Mouse (Mus musculus): ENCODE measurements at regions not wholly inside any gene's neighbourhood (a gene's known extent, or its start where the extent isn't known, plus 50 kb on each side); places are given as distances from the start of the nearest gene placed in this dataset.
A peak's percentile ranks its signal among the peaks of the same experiment; 100 is the strongest.

DNA sequence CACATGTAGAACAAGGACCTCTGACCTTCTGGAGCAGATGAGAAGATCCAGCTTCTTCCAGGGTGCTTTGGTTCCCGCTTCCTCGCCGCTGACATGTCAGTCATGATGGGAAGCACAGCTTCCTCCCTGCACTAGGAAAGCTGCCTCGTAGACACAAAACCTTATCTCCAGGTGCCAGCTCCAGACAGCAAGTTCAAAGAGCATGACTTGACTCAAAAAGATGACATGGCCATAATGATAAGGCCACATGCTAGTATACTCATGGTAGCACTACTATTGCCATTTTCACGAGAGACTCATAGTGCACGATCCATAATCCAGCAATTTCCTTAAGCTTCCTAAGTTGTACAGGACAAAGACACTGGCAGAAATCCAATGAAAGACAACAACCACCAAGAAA, 272.1 kb downstream of the Gm9195 start:
- no peak for DNase-seq

DNA sequence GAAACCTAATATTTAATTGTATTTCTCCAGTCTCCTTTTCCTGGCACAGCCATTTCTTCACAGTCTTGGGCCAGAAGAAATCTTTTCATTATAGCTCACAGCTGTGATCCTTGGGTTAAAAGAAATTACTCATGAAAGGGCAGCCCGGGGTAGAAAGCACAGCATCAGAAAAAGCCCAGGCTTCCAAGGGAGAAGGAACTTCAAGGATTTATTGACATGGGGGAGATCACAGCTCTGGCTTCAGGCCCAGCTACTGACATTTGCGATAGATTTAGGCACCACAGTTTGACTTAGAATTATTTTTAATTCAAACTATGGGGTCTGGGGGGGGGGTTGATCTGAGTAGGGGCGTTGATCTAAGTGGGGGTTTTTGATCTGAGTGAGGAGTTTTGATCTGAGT, 291.3 kb downstream of the Gm9195 start:
- DNase-seq: no peak

DNA sequence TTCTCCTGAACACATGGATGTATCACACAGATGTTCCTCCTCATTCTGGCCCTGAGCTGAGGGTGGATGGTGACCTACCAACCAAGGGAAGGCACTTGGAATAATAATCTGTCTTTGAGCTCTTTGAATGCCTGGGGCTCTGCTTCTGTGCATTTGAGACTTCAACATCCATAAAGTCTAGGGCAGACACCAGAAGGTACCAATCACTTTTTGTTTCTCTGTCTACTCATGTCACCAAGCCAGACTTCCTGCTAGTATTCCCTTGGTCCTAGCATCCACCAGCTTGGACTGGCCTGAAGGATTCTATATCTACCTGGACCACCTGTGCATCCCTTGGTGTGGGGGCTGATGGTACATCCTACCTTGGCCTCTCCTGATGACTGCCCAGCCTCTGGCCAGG, 291.7 kb downstream of the Gm9195 start:
- DNase-seq: no peak

DNA sequence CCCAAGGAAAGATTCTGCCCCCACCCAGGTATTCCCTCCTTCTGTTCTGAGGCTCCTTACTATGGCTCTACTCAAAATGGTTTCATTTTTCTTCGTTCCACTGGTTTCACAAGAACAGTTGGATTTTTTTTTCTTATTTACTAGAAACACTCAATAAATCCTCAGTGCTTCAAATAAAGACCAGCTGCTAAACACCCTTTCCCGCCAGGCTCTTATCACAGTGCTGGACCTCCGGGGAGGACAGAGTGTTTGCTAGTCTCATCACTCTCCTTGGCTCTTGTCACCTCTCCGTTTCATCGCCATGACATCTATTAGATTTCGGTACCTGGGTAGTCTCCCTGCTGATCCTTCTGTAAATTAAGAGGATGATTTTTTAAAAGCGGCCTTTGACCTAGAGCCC, 293.7 kb downstream of the Gm9195 start:
- no peak for DNase-seq

DNA sequence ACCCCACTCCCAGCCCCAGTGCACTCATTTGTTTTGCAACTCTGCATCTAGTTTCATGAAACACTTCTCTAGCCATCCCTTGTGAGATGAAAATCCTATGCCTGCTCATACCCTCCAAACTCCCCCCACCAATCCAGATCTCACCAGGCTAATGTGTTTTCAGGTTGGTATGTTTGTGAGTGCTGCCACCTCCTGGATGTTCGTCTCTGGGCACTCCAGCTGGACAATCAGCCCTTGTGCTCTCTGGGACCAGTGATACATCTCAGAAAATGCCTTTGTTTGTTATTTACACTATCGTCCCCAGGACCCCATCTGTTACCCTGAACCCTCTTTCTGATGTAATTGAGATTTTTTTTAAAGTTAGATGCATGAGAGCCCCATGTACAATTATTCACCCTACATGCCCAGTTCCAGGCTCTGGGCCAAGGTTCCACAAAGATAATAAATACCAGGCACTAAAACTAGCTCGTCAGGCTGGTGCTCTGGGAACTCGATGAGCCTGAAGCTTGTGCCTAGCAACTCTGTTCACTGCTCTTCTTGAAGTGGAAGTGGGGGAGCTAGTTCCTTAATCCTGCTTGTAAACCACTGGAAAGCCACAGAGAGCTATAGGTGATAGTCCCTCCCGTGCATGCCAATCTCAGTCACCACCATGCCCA, 304.2 kb downstream of the Gm9195 start:
- peak; percentile 14 for DNase-seq

DNA sequence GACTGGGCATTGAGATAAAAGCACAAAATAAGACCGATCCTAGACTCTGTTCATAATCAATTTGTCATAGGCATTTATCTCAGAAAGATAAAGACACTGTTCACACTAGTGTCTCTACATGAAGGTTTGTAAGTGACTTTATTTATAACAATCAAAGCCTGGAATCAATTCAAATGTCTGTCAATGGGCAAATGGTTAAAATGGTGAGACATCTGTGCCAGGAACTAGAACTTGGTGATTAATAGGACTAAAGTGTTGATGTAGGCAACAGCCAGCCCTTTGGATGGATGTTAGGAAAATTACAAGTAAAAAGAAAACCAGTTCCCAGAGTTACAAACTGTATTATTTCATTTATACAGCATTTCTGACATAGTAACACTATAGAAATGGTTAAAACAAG, 315.9 kb downstream of the Gm9195 start:
- no peak for DNase-seq

DNA sequence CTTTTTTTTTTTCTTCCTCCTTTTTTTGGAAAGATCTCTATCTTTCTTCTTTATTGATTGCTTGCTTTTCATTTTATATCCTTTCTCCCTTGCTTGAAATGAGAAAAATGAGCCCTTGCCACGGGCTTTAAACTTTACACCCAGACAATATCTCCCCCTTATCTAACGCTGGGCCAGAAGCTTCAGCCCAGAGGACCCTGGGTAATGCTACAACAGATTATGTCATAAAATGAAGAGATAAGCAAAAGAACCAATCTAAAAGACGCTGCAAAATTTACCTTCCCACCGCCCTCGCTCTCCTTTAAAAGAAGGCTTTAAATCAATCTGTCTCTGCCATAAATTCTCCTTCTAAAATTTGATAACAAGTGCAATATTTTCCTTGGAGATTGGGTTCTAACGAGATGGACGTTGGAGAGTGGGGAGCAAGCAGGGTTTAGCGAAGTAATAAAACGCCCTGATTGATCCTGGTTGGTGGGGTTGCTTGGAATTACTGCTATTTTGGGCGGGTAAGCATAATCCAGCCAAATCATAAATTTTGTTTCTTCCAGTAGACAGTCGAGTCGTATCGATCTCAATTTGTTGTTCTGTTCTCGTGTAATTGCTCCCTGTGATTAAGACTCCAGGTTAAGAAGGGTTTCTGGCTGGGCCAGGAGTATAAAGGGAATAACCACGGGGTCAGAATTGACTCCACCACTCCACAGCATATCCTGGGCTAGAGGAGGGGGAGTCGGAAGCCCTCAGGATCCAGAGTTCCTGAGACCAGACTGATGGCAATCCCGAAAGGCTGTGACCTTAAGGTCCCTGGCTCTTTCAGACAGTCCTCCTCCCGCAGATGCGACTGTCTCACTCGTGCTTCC, 318.9 kb downstream of the Gm9195 start:
- DNase-seq: no peak

DNA sequence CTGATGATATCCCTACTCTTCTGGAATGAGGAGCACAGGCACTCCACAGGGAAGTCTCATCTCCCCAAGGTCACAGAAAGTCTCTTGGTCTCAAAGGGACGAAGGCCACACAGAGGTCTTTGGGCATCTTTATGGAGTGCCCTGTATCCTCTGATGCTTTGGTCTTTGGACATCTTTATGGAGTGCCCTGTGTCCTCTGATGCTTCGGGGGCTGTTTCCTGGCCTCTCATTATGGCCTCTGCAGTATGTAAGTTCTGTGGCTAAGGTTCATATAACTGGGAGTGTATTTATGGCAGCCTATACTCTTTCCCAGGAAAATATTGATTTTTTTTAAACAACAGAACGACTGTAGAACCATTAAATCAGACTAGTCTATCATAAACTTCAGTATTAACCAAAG, 319.9 kb downstream of the Gm9195 start:
- no peak for DNase-seq

DNA sequence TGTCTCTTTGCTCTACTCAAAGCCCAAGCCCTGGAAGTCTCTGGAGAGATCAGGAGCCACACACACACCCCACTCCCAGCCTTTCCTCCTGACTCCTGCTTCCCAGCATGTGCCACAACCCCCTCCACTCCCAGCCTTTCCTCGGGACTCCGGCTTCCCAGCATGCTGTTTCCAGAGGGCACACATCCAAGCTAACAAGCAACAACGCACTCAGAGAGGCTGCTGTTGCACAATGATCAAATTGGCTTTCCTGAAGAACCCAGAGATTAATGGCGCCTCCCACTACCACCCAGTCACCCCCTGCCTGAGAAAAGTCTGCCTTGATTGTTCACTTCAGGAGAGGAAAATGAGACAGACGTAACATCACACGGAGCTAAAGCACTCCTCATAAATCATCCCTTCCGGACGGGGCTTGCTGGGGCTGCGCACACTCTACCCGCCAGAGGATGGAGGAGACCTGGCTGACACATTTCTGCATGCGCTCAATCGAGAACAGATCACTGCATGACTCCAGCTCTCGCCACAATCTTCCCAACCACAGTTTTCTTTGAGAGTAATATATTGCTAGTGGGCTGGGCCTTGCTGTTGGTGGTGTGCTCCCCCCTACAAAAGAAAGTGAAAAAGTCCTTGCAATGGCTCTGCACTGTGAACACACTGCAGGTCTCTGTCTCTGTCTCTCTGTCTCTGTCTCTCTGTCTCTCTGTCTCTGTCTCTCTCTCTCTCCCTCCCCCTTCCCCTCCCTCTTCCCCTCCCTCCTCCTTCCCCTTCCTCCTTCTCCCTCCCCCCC, 332.9 kb downstream of the Gm9195 start:
- no peak for DNase-seq

DNA sequence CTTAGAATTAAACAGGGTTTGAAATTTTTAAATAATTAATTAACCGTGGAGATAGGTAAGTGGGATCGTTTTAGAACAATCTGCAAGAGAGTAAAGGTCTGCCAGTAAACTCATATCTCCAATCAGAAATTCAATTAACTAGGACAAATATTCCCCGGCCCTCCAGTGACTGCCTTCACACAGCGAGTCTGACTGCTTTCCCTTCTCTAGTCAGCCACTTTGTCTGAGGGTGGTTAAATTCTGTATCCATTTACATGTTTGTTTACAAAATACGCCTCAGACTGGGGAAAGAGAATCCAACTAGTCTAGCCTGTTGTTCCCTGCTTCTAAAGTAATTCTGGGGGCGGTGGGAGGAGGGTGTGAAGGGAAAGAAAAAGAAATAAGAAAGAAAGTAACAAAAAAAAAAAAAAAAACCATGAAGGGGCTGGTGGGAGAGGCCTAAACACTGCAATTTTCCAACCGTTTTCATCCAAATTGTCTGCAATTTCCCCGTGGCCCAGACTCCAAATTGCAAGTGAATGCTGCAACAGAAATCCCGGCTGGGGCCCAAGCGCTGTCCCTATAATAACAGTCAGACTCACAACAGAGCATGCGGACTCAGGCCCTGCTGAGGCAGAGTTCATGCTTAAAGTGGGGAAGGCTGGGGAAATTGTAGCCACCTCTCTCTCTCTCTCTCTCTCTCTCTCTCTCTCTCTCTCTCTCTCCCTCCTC, 336.3 kb downstream of the Gm9195 start:
- no peak for DNase-seq

DNA sequence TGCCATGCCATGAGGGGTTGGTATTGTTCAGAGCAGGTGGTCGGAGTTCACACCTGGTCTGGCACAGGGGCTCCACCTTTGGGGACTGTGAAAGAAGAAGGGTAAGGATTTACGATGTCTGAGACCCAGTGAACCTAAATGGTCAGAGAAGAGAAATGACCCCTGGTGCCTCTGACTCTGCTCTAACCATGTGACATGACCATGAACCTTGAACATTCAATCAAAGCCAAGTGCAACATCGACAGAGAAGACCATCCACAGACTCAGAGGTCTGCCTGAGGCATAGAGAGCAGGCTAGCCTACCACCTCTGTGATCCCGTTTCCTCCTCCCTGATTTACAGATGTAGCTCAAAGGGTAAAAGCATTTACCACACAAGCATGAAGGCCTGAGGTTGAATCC, 340.0 kb downstream of the Gm9195 start:
- DNase-seq: no peak

DNA sequence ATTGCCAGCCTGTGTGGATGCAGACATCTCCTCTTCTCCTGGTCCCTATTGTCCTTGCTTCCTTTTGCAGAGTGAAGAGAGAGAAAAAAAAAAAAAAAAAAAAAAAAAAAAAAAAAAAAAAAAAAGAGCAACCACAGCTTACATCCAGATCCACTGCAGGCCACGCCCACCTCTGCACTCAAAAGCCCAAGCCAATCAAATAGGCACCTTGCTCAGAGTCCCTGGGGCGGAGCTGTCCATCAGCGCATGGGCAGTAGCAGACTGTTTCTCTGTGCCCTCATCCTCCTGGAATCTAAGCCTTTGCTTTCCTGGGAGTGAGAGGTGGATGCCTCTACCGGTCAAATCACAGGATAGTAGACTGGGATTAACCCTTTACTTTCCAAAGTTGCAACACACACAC, 342.2 kb downstream of the Gm9195 start:
- no peak for DNase-seq

DNA sequence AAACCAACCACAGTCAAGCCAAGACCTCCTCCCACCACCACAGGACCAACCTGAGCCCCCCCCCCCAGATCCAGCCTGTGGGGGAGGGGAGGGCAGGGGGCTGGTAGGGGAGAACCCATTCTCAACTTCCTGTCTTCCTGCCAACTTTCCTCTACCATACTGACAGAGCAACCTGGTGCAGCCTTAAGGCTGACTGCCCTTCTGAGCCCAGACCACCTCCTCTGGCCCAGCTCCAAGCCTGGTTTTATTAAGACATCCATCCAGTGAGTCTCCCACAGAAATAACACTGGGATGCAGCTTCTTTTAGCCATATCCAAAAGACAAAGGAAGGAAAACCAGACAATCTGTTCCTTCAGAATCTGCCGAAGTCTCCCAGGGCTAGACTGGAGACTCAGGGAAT, 342.8 kb downstream of the Gm9195 start:
- no peak for DNase-seq

DNA sequence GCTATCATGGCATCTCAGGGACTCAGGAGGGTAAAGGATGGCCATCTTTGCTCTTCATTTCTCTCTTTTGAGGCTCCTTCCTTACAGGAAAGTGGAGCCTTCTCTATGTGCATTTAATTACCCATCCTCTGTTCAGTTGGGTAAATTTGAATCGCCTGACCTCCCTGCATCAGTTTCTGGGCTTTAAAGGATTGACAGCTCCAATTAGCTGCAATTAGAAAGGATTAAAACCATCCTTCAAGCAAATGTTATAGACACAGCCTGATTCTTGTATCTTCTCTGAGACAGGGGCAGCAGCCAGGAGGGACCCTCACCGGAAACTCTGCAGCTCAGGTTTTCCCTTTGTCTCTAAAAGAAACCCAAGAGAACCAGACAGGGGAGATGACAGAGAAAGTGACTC, 345.3 kb downstream of the Gm9195 start:
- no peak for DNase-seq

DNA sequence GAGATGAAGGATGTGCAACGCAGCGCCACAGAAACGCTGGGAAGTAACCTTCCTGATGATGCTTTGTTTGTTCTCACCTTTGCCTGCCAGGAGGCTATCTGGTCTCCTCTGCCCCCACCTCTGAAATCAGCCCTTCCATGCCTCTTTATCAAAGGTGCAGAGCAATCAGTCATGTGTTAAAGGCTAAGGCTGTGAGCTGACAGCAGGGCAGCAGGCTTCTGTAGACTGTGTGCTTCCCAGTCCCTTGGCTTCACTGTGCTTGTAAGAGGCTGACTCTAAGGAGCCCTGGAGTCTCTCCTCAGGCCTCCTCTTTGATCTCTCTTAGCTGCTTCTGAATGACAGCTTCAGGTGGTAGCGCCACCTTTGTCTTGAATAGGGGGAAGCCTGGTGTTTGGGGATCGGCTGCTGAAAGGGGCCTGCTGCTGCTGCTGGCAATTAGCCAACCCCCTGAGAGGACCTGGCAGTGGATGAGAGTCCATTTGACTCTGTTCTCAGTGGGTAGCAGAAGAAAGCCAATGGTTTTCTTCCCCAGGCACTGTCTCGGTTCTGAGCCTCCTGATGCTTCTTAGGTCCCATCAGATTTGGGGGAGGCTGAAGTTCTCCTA, 348.7 kb downstream of the Gm9195 start:
- no peak for DNase-seq

DNA sequence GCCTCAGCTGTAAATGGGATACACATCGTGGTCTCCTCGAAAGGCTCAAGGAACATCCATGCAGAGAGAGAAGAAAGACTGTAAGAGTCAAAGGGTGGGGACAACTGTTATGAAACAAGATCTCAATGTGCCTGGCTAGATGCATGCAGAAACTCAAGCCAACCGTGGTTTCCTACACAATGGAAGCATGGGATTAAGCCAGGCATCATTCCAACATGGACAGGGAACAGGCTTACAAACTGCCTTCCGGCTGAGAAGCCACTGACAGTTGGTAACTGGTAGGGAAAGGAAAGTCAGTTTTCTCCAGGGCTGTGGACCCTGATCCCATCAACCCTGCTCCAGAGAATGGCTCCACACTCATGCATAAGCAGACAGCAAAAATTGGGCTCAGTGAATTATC, 350.5 kb downstream of the Gm9195 start:
- no peak for DNase-seq

DNA sequence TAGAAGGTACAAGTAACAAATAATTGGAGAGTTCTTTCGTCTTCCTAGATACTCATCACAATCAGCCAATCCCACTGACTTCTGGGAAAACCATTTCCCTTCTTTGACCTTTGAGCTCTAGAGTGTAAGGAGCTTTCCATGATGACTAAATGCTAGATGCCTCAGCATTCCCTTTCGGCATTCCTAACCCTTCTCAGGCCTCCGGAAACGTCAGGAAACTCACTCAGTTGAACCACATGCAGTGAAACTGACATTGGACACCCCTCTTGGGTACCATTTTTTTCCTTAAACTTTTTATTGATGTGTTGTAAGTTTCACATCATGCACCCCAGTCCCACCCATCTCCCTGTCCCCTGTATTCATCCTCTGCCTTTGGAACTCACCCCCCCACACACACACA, 361.5 kb downstream of the Gm9195 start:
- no peak for DNase-seq

DNA sequence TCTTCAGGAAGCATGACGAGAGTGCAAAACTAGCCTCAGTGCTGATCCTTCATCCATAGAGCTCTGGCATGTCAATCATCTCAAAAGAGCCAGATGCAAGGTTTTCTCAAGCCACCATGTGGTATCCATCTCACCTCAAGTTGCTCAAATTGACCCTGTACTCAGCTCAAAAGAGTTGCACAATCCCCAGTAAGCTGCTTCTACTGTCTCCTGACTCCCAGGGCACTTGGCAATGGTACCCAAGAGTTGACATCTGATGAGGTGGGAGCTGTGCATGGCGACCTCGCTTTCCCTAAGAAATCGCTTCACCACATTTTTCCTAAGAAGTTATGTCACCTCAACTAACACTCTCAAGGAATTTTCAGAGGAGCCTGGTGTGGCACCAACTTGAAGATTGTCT, 369.9 kb downstream of the Gm9195 start:
- DNase-seq: no peak

DNA sequence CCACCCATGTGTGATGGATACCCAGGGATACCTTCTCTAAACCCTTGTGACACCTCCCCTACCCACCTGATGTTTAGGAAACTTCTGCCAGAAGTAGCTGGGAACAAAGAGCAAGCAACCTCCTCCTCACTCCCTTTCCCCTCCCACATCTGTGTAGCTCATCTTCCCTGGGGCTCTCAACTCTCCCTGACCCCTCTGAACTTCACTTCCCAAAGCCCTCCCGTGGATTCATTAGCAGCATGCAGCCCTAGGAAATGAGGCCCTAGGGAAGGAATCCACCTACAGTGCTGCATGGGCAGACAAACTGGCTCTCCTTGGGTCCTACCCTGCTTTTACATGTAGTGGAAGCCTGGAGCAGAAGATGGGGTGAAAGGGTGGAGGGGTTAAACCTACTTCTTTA, 370.6 kb downstream of the Gm9195 start:
- DNase-seq: no peak

DNA sequence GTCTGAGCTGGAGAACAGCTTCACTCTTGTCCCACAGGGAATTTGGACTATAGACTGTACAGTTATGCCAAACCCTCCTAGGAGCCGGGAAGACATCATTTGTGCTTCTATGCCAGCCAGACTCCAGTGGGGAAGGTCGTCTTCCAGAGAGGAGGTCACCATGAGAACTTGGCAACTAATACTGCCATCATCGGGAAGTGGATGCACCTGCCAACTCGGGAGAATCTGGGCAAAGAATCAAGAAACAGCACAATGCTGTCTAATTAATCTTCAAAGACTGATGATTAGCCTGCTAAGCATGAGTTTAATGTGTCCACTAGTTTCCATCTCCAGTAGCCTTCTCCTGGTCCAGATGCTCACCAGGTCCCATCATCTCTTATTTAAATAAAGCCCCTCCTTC, 374.8 kb downstream of the Gm9195 start:
- DNase-seq: peak; percentile 42

DNA sequence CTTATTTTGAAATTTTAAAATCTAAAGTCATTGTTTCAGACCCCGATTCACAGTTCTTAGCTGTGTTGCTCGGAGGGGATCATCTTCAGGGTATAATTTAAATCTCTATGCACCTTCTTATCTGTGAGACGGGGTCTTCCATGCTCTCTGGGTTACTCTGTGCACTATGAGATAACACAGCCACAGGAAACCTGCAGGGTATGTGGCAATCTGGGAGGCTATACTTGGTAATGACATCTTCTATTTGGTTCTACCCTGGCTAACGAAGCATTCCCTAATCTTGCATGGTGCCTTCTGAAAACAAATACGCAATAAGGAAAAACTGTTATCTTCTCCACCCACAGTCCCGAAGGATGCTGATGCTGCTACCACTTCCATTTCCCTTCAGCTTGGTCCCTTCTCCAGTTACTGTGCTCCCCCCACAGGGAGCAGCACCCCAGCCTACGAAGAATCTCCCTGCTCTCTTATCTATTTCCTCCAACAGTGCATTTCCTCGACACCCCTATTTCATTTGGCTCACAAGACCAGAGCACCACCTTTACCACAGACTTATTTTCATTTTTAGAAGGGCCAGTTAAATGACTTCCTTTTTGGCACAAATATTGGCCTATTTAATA, 378.2 kb downstream of the Gm9195 start:
- DNase-seq: no peak

DNA sequence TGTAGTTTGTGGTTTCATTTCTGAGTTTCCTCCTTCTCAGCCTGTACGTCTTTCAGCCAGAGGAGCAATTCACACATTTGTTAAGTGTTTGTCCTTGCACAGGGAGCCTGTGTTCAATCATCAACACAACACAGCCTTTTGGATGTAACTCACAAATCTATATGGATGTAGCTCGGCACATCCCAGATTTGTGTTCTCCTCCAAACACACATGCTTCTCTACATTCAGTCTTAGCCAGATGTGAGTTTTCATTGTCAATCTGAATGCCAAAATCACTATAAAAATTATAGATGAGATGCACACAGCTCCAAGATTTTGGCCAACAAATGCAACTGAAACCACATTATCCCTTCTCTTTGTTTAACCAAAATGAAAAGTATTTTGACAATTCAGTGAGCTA, 380.9 kb downstream of the Gm9195 start:
- no peak for DNase-seq
